Mouse (Mus musculus) liver, embryonic 11.5 days (tissue): ENCODE results near the gene Prkca. TPM values are rescaled to one million over a fixed set of nuclear protein-coding genes. Genes with fewer than 3 reads are reported as not detected.

Source experiments
- ATAC-seq: fragments of 200-750 bp; cut with Nextera tagmentation; replicated peaks from 2 replicates; pipeline ENCODE4 v1.8.0; 2017; ENCODE audit warnings: moderate number of reproducible peaks, mild to moderate bottlenecking, moderate TSS enrichment, moderate library complexity; ENCODE audit not compliant: low FRiP score
- DNase-seq: peaks from one replicate; pipeline ENCODE4 v3.0.0-alpha.2; 2017; ENCODE audit warnings: low spot score
- H3K27ac ChIP-seq: fragments of 300-500 bp; sonication (generic); 2 replicates; pipeline ENCODE4 v1.5.1; 2014; ENCODE audit warnings: mild to moderate bottlenecking, low read depth, low read length, control low read depth
- H3K27me3 ChIP-seq: fragments of 300-500 bp; sonication (generic); replicated peaks from 2 replicates; pipeline ENCODE4 v1.6.1; 2014; ENCODE audit warnings: low read length, mixed read lengths; ENCODE audit not compliant: control insufficient read depth, insufficient read depth
- H3K36me3 ChIP-seq: fragments of 300-500 bp; sonication (generic); 2 replicates; pipeline ENCODE4 v1.6.1; 2014; ENCODE audit warnings: mild to moderate bottlenecking, low read length, moderate library complexity, mixed read lengths; ENCODE audit not compliant: control insufficient read depth, insufficient read depth
- H3K4me1 ChIP-seq: fragments of 300-500 bp; sonication (generic); replicated peaks from 2 replicates; pipeline ENCODE4 v1.6.1; 2014; ENCODE audit warnings: low read length, mixed read lengths; ENCODE audit not compliant: control insufficient read depth, insufficient read depth
- H3K4me2 ChIP-seq: fragments of 300-500 bp; sonication (generic); 2 replicates; pipeline ENCODE4 v1.6.1; 2014; ENCODE audit warnings: mild to moderate bottlenecking, control low read depth, moderate library complexity
- H3K4me3 ChIP-seq: fragments of 300-500 bp; sonication (generic); 2 replicates; pipeline ENCODE4 v1.5.1; 2014; ENCODE audit warnings: low read depth, low read length, control low read depth
- H3K9ac ChIP-seq: fragments of 300-500 bp; sonication (generic); 2 replicates; pipeline ENCODE4 v1.6.1; 2014; ENCODE audit warnings: low read depth, low read length, control low read depth
- H3K9me3 ChIP-seq: fragments of 300-500 bp; sonication (generic); 2 replicates; pipeline ENCODE4 v1.6.1; 2016; ENCODE audit warnings: low read length, inconsistent platforms, mixed read lengths; ENCODE audit not compliant: control insufficient read depth
- WGBS: fragments of 180-500 bp; shearing (Covaris S2); extraction: QIAGEN DNeasy Blood & Tissue Kit; methylation state at CpG from one replicate; pipeline ENCODE4 v1.1.7; 2014; 5-methylcytosine and 5-hydroxymethylcytosine counted together
- polyA plus RNA-seq: library from polyadenylated mRNA; unstranded; fragments of >200 nt; fragmentation: Nextera tagmentation; extraction: Ambion mirVana; gene quantifications from 2 replicates; pipeline ENCODE4 v1.2.1, GENCODE M21; 2014

Prkca gene
- polyA plus RNA-seq, 1 experiment from 2014 or later: 12.4 TPM

DNA sequence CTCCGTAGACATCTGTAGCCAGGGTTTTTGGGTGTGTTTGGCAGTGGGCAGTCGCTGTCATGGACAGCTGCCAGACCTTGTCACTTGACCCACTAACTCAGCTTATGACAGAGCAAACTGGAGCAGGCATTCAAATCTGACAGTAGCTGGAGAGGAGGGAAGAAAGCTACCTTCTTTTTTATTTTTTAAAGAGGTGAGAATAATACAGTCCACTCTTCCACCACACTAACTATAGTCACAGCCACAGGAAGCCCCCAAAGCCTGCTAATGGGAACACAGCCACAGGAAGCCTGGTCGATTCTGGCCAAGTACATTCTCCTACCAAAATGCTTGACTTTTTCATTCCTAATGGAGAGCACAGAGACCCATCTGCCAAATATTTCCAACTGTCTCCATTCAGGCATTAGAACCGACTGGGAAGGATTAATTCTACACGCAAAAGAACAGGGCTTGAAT, 84.9 kb downstream of the Prkca start:
- H3K36me3 ChIP-seq: no peaks in the 10 kb centered on the region
- 71% methylated on average over 5 of the region's 5 CpGs for WGBS
- H3K9ac ChIP-seq: no peak overlapping the region
- DNase-seq: no peak
- no peak overlapping the region for H3K27ac ChIP-seq
- no peak for ATAC-seq
- H3K27me3 ChIP-seq: no peaks in the 10 kb centered on the region
- no peak overlapping the region for H3K4me3 ChIP-seq
- peaks cover 16% of the 10 kb centered on the region for H3K4me1 ChIP-seq
- H3K9me3 ChIP-seq: no peaks in the 10 kb centered on the region
- H3K4me2 ChIP-seq: no peak overlapping the region

GRCm38 (mm10) chr11:108257921-108258320, 85.8 kb downstream of the Prkca start:
- ATAC-seq (no peak), DNase-seq (no peak)
- Histone ChIP-seq H3K4me2 (no peak overlapping the region), H3K4me1 (peaks cover 9% of the 10 kb centered on the region; the same call in 1 of the 2 replicates), H3K9me3 (no peaks in the 10 kb centered on the region), H3K27ac (no peak overlapping the region), H3K27me3 (no peaks in the 10 kb centered on the region), H3K9ac (no peak overlapping the region), H3K4me3 (no peak overlapping the region), H3K36me3 (no peaks in the 10 kb centered on the region)
- WGBS: 71% methylated on average over 8 of the region's 8 CpGs

DNA sequence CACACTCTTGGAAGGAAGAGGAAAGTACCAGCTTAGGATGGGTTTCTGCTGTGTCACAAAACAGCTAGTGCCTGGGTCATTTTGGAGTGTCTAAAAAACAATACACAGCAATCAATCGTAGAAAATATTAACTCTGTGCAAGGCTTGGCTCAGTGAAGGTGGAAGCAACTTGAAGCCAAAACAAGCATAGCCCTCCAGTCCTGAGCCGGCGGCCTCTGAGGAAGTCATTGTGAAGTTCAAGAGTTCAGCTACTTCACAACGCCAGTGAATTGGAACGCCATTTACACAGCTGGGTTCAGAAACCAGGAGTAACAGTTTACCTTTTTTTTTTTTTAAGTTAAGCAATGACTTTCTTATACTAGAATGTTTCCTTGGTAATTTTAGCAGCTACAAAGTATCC, 89.0 kb downstream of the Prkca start:
- no peak overlapping the region for H3K27ac ChIP-seq
- 87% methylated on average over 5 of the region's 5 CpGs for whole genome bisulfite sequencing
- H3K9me3 ChIP-seq: no peaks in the 10 kb centered on the region
- peaks cover 27% of the 10 kb centered on the region for H3K4me1 ChIP-seq
- no peak overlapping the region for H3K9ac ChIP-seq
- ATAC-seq: no peak
- H3K4me2 ChIP-seq: no peak overlapping the region
- no peak for DNase-seq
- H3K36me3 ChIP-seq: no peaks in the 10 kb centered on the region
- H3K4me3 ChIP-seq: no peak overlapping the region
- no peaks in the 10 kb centered on the region for H3K27me3 ChIP-seq

GRCm38 (mm10) chr11:108251924-108252775, 91.6 kb downstream of the Prkca start:
- WGBS: 68% methylated on average over 7 of the region's 7 CpGs
- DNase-seq: no peak
- no peak overlapping the region for H3K9ac ChIP-seq
- H3K27ac ChIP-seq: no peak overlapping the region
- H3K27me3 ChIP-seq: no peaks in the 10 kb centered on the region
- no peak overlapping the region for H3K4me2 ChIP-seq
- H3K4me3 ChIP-seq: no peak overlapping the region
- H3K9me3 ChIP-seq: no peaks in the 10 kb centered on the region
- no peak for ATAC-seq
- peaks cover 45% of the 10 kb centered on the region for H3K4me1 ChIP-seq
- no peaks in the 10 kb centered on the region for H3K36me3 ChIP-seq

DNA sequence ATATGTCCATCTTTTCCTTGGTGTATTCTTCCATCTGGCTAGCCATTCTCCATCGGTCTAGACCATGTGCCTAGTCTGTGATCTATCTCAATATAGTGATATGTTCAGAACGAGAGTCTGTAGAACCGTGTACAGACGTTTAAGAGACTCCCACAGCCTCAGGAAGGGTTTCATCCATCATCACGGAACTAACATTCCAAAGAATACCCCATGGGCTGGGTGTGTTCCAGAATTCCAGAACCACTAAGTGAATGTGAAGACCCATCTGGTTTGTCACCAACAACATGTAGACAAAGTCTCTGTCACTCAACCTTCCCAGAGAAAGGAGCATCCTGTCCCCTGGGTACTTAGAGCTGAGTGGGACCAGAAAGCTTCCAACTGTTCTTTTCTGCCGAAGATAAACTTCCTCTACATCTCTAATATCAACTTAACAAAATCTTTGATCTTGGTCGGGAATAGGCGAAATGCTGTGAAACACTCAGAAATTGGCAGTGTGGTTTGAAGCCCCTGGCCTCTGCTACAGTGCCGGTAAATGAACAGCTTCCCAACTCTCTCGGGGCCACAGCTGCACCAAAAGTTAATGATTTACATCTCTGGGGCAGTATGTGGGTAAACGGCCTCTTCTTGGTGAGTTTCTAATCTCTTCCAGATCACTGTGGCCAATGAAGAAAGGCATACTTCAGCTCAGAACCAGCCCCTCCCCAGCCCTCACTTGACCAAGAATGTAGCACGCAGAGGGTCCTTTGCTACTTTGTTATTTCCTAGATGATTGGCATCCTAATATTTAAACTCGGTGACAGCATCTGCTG, 92.7 kb downstream of the Prkca start:
- no peak overlapping the region for H3K4me3 ChIP-seq
- WGBS: 50% methylated on average over 13 of the region's 13 CpGs
- H3K9me3 ChIP-seq: no peaks in the 10 kb centered on the region
- peak overlapping the region; percentile 13; the same call in 1 of the 2 replicates for H3K4me2 ChIP-seq
- no peaks in the 10 kb centered on the region for H3K36me3 ChIP-seq
- peaks cover 56% of the 10 kb centered on the region for H3K4me1 ChIP-seq
- ATAC-seq: no peak
- no peak overlapping the region for H3K27ac ChIP-seq
- H3K27me3 ChIP-seq: no peaks in the 10 kb centered on the region
- no peak for DNase-seq
- H3K9ac ChIP-seq: no peak overlapping the region

DNA sequence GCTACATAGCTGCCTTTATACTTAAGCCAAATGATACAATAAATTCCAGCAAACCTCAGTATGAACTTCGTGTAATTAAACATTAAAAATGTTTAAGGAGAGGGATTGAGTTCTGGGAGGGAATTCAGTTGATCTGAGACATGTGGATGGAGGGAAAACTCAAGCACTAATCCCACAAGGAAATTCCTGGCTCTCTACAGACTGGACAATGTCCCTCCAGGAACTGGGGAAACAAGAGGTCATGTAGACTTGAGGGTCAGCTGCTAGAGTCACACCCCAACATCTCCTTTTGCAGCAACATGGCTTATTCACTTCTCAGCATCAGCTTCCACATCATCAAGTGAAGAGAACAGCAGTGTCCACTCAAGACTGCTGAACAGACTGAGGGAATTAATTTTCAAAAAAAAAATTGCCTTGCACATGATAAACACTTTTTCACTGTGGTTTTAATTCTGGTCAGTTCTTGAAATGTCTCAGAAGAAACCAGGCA, 93.5 kb downstream of the Prkca start:
- no peaks in the 10 kb centered on the region for H3K36me3 ChIP-seq
- DNase-seq (no peak), ATAC-seq (no peak)
- no peaks in the 10 kb centered on the region for H3K9me3 ChIP-seq
- H3K9ac ChIP-seq: no peak overlapping the region
- no peak overlapping the region for H3K27ac ChIP-seq
- whole genome bisulfite sequencing: 50% methylated on average over 1 of the region's 1 CpGs
- no peak overlapping the region for H3K4me2 ChIP-seq
- no peak overlapping the region for H3K4me3 ChIP-seq
- no peaks in the 10 kb centered on the region for H3K27me3 ChIP-seq
- peaks cover 61% of the 10 kb centered on the region for H3K4me1 ChIP-seq

- Histone ChIP-seq H3K9me3 (no peaks in the 10 kb centered on the region), H3K27me3 (no peaks in the 10 kb centered on the region), H3K9ac (no peak overlapping the region), H3K4me1 (peaks cover 65% of the 10 kb centered on the region), H3K36me3 (no peaks in the 10 kb centered on the region), H3K27ac (no peak overlapping the region), H3K4me3 (no peak overlapping the region), H3K4me2 (no peak overlapping the region)
- 36% methylated on average over 5 of the region's 5 CpGs for WGBS
- DNase-seq: no peak
- no peak for ATAC-seq
Observed at GRCm38 (mm10) chr11:108249487-108249886, 94.2 kb downstream of the Prkca start.

- Histone ChIP-seq H3K9me3 (no peaks in the 10 kb centered on the region), H3K9ac (no peak overlapping the region), H3K4me1 (peaks cover 66% of the 10 kb centered on the region), H3K27me3 (no peaks in the 10 kb centered on the region), H3K4me3 (no peak overlapping the region), H3K4me2 (no peak overlapping the region; the same call in 1 of the 2 replicates), H3K36me3 (no peaks in the 10 kb centered on the region), H3K27ac (no peak overlapping the region)
- WGBS: 58% methylated on average over 3 of the region's 3 CpGs
- DNase-seq (no peak), ATAC-seq (no peak)
Observed at GRCm38 (mm10) chr11:108249047-108249403, 94.7 kb downstream of the Prkca start.
